Mouse (Mus musculus) liver, embryonic 14.5 days (tissue): ENCODE measurements at regions not wholly inside any gene's neighbourhood (a gene's known extent, or its start where the extent isn't known, plus 50 kb on each side); places are given as distances from the start of the nearest gene placed in this dataset.

Experiments used
- ATAC-seq: fragments of 200-750 bp; cut with Nextera tagmentation; 2 replicates; pipeline ENCODE4 v1.8.0; 2017; ENCODE audit warnings: moderate number of reproducible peaks, mild to moderate bottlenecking, moderate library complexity; ENCODE audit not compliant: insufficient read depth
- DNase-seq, 3 experiments: peaks; one replicate each; pipeline ENCODE4 v3.0.0-alpha.2; 2012 to 2013; ENCODE audit warnings: low read depth in 3 of 3, low spot score in 3 of 3
- H3K27ac ChIP-seq: fragments of 300-500 bp; sonication (generic); 2 replicates; pipeline ENCODE4 v1.5.1; 2014; ENCODE audit warnings: moderate library complexity, mild to moderate bottlenecking, control low read depth, inconsistent platforms
- H3K27me3 ChIP-seq: fragments of 300-500 bp; sonication (generic); 2 replicates; pipeline ENCODE4 v1.6.1; 2014; ENCODE audit warnings: mild to moderate bottlenecking, low read length, moderate library complexity; ENCODE audit not compliant: control insufficient read depth, insufficient read depth
- H3K36me3 ChIP-seq: fragments of 300-500 bp; sonication (generic); replicated peaks from 2 replicates; pipeline ENCODE4 v1.6.1; 2014; ENCODE audit warnings: low read depth; ENCODE audit not compliant: control insufficient read depth, insufficient read depth
- H3K4me1 ChIP-seq, 2 experiments: fragments of 200-500 bp in 1 of 2; fragments of 300-500 bp in 1 of 2; sonication (generic) in 1 of 2; replicated peaks; 2 replicates each; pipeline ENCODE4 v1.6.1; 2012 to 2014; ENCODE audit warnings: antibody characterized with exemption in 1 of 2, inconsistent platforms in 1 of 2, low read length in 1 of 2; ENCODE audit not compliant: control insufficient read depth in 2 of 2, insufficient read depth in 2 of 2
- H3K4me2 ChIP-seq: fragments of 300-500 bp; sonication (generic); 2 replicates; pipeline ENCODE4 v1.6.1; 2014; ENCODE audit warnings: low read depth, mild to moderate bottlenecking, control low read depth, moderate library complexity
- H3K4me3 ChIP-seq, 2 experiments: fragments of 200-500 bp in 1 of 2; fragments of 300-500 bp in 1 of 2; sonication (generic) in 1 of 2; 2 replicates each; pipeline ENCODE4 v1.5.1; 2012 to 2014; ENCODE audit warnings: low read depth in 2 of 2, low read length in 2 of 2, mild to moderate bottlenecking in 2 of 2, control low read depth in 1 of 2, inconsistent platforms in 1 of 2, moderate library complexity in 1 of 2; ENCODE audit not compliant: insufficient read depth in 1 of 2
- H3K9ac ChIP-seq: fragments of 300-500 bp; sonication (generic); replicated peaks from 2 replicates; pipeline ENCODE4 v1.6.1; 2014; ENCODE audit warnings: mild to moderate bottlenecking, control low read depth, moderate library complexity
- H3K9me3 ChIP-seq: fragments of 300-500 bp; sonication (generic); 2 replicates; pipeline ENCODE4 v1.6.1; 2016; ENCODE audit warnings: low read length, mixed read lengths; ENCODE audit not compliant: control insufficient read depth
- CTCF ChIP-seq: IDR thresholded peaks from 2 replicates; pipeline ENCODE4 v1.5.1; 2016; ENCODE audit warnings: antibody characterized with exemption, low read depth, control low read depth
- EP300 ChIP-seq: IDR thresholded peaks from 2 replicates; pipeline ENCODE4 v1.6.1; 2016; ENCODE audit warnings: antibody characterized with exemption, low read depth
- WGBS: fragments of 180-500 bp; shearing (Covaris S2); extraction: QIAGEN DNeasy Blood & Tissue Kit; methylation state at CpG from one replicate; pipeline ENCODE4 v1.1.7; 2014; ENCODE audit not compliant: insufficient replicate concordance; 5-methylcytosine and 5-hydroxymethylcytosine counted together

GRCm38 (mm10) chr14:100937358-100937887 is 262.7 kb downstream of the Prr30 start:
- Histone ChIP-seq H3K36me3 (no peaks in the 10 kb centered on the region), H3K9me3 (no peaks in the 10 kb centered on the region), H3K9ac (no peak overlapping the region), H3K4me3 (no peak overlapping the region), H3K27me3 (no peaks in the 10 kb centered on the region), H3K4me1 (no peaks in the 10 kb centered on the region), H3K4me2 (no peak overlapping the region), H3K27ac (no peak overlapping the region)
- WGBS: 16% methylated on average over 2 of the region's 2 CpGs
- no peak for DNase-seq
- ATAC-seq: no peak
- TF ChIP-seq EP300 (no peak), CTCF (no peak)

- no peaks in the 10 kb centered on the region for H3K4me1 ChIP-seq
- H3K27ac ChIP-seq: no peak overlapping the region
- TF ChIP-seq CTCF: no peak
- no peak for TF ChIP-seq EP300
- H3K4me3 ChIP-seq: no peak overlapping the region
- H3K4me2 ChIP-seq: no peak overlapping the region
- DNase-seq (no peak), ATAC-seq (no peak)
- H3K27me3 ChIP-seq: no peaks in the 10 kb centered on the region
- H3K9me3 ChIP-seq: no peaks in the 10 kb centered on the region
- H3K36me3 ChIP-seq: no peaks in the 10 kb centered on the region
- no peak overlapping the region for H3K9ac ChIP-seq
- WGBS: 68% methylated on average over 7 of the region's 7 CpGs
These were observed 265.6 kb downstream of the Prr30 start for GRCm38 (mm10) chr14:100934554-100934953.

GRCm38 (mm10) chr14:100924880-100925279 is 275.2 kb downstream of the Prr30 start:
- Histone ChIP-seq H3K4me3 (no peak overlapping the region), H3K27me3 (no peaks in the 10 kb centered on the region), H3K27ac (no peak overlapping the region), H3K4me1 (no peaks in the 10 kb centered on the region), H3K9me3 (no peaks in the 10 kb centered on the region), H3K4me2 (no peak overlapping the region), H3K9ac (no peak overlapping the region), H3K36me3 (no peaks in the 10 kb centered on the region)
- ATAC-seq: no peak
- TF ChIP-seq EP300 (no peak), CTCF (no peak)
- DNase-seq: no peak
- 62% methylated on average over 6 of the region's 6 CpGs for WGBS

GRCm38 (mm10) chr14:100900221-100900620 is 299.9 kb downstream of the Prr30 start:
- TF ChIP-seq EP300 (no peak), CTCF (no peak)
- Histone ChIP-seq H3K27ac (no peak overlapping the region), H3K36me3 (no peaks in the 10 kb centered on the region), H3K4me3 (no peak overlapping the region), H3K9me3 (no peaks in the 10 kb centered on the region), H3K9ac (no peak overlapping the region), H3K4me1 (no peaks in the 10 kb centered on the region), H3K4me2 (no peak overlapping the region), H3K27me3 (no peaks in the 10 kb centered on the region)
- no peak for ATAC-seq
- WGBS: 54% methylated on average over 2 of the region's 2 CpGs
- no peak for DNase-seq

- H3K27ac ChIP-seq: no peak overlapping the region
- ATAC-seq: no peak
- TF ChIP-seq EP300 (no peak), CTCF (no peak)
- no peak overlapping the region for H3K9ac ChIP-seq
- no peak for DNase-seq
- 59% methylated on average over 3 of the region's 3 CpGs for WGBS
- no peak overlapping the region for H3K4me3 ChIP-seq
- H3K27me3 ChIP-seq: no peaks in the 10 kb centered on the region
- H3K9me3 ChIP-seq: no peaks in the 10 kb centered on the region
- no peak overlapping the region for H3K4me2 ChIP-seq
- H3K36me3 ChIP-seq: no peaks in the 10 kb centered on the region
- no peaks in the 10 kb centered on the region for H3K4me1 ChIP-seq
These were observed 301.1 kb downstream of the Prr30 start for GRCm38 (mm10) chr14:100899074-100899473.
